Mouse (Mus musculus) lung, postnatal 0 days (tissue): ENCODE measurements around the gene Zfyve21.

Source experiments
- CTCF ChIP-seq: IDR thresholded peaks from 2 replicates; pipeline ENCODE4 v1.5.1; 2016; ENCODE audit warnings: antibody characterized with exemption, mild to moderate bottlenecking
- EP300 ChIP-seq: IDR thresholded peaks from 2 replicates; pipeline ENCODE4 v1.6.1; 2016; ENCODE audit warnings: antibody characterized with exemption, mild to moderate bottlenecking, control low read depth

- TF ChIP-seq CTCF, result no peak
- no peak for TF ChIP-seq EP300
Observed at GRCm38 (mm10) chr12:111821931-111822330, 8.0 kb downstream of the Zfyve21 start.
